Mouse (Mus musculus): ENCODE results near the gene Myo3b. TPM values are rescaled to one million over a fixed set of nuclear protein-coding genes. Genes with fewer than 3 reads are reported as not detected.

Gene Myo3b
- polyA plus RNA-seq, 1 experiment from 2014 or later = 0.17 TPM

DNA sequence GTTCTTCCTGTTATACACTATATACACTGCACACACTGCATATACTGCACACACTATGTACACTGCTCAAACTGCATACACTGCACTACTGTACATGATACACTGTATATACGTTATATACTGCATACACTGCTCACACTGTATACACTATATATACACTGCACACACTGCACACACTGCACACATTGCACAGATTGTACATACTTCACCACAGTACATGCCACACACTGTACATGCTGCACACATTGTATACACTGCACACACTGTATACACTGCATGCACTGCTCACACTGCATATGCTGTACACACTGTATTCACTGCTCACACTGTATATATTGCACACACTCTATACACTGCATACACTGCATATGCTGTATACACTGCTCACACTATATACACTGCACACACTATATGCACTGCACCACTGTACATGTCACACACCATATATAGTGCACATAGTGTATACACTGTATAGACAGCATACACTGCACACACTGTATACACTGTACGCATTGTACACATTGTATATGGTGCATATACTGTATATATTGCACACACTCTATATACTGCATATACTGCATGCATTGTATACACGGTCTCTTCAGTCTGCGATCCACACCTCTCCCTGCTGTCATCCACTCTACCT lies 104.7 kb downstream of the Myo3b start:
- H3K4me2 ChIP-seq (replicated peaks) = no peak overlapping the region
- H3K4me3 ChIP-seq (replicated peaks) = no peak overlapping the region
- 94% methylated on average over 4 of the region's 4 CpGs for WGBS
- no peaks in the 10 kb centered on the region for H3K36me3 ChIP-seq
- H3K27me3 ChIP-seq = no peaks in the 10 kb centered on the region
- ATAC-seq = peak; percentile 53; the same call in 1 of the 2 replicates
- no peak overlapping the region for H3K9ac ChIP-seq (replicated peaks)
- no peak overlapping the region for H3K27ac ChIP-seq
- H3K4me1 ChIP-seq (replicated peaks) = no peaks in the 10 kb centered on the region
- H3K9me3 ChIP-seq = no peaks in the 10 kb centered on the region

DNA sequence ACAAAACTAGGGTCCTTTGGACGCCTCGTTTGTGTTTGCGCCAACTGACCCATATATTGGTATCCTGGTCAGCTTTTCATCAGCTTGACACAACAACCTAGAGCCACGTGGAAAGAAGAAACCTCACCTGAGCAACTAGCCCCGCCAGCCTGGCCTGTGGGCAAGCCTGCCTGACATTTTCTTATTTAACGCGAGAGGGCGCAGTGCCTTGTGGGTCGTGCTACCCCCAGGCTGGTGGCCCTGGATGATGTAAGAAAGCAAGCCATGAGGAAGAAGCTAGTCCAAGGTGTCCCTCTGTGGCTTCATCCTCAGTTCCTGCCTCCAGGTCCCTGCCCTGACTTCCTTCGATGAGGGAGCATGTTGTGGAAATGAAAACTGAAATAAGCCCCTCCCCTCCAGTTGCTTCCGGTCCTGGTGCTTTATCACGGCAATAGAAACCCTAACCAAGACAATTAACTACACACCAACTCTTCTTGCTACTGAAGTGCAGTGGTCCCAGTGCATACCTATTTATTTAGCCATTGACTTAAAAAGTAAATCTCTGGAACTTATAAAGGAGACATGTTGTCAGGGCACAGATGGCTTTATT lies 108.2 kb downstream of the Myo3b start:
- no peak overlapping the region for H3K4me3 ChIP-seq (replicated peaks)
- H3K27me3 ChIP-seq = no peaks in the 10 kb centered on the region
- H3K4me1 ChIP-seq (replicated peaks) = no peaks in the 10 kb centered on the region
- H3K36me3 ChIP-seq = no peaks in the 10 kb centered on the region
- no peaks in the 10 kb centered on the region for H3K9me3 ChIP-seq
- ATAC-seq = no peak
- no peak overlapping the region for H3K4me2 ChIP-seq (replicated peaks)
- no peak overlapping the region for H3K27ac ChIP-seq
- no peak overlapping the region for H3K9ac ChIP-seq (replicated peaks)
- 58% methylated on average over 12 of the region's 12 CpGs for WGBS

- Histone ChIP-seq H3K27me3 (no peaks in the 10 kb centered on the region), H3K4me3 (replicated peaks) (no peak overlapping the region), H3K9me3 (no peaks in the 10 kb centered on the region), H3K4me2 (replicated peaks) (no peak overlapping the region), H3K4me1 (replicated peaks) (no peaks in the 10 kb centered on the region), H3K9ac (replicated peaks) (no peak overlapping the region), H3K36me3 (no peaks in the 10 kb centered on the region), H3K27ac (no peak overlapping the region)
- no peak for ATAC-seq
- 79% methylated on average over 13 of the region's 13 CpGs for WGBS
These were observed 110.0 kb downstream of the Myo3b start for GRCm38 (mm10) chr2:70148821-70149510.

DNA sequence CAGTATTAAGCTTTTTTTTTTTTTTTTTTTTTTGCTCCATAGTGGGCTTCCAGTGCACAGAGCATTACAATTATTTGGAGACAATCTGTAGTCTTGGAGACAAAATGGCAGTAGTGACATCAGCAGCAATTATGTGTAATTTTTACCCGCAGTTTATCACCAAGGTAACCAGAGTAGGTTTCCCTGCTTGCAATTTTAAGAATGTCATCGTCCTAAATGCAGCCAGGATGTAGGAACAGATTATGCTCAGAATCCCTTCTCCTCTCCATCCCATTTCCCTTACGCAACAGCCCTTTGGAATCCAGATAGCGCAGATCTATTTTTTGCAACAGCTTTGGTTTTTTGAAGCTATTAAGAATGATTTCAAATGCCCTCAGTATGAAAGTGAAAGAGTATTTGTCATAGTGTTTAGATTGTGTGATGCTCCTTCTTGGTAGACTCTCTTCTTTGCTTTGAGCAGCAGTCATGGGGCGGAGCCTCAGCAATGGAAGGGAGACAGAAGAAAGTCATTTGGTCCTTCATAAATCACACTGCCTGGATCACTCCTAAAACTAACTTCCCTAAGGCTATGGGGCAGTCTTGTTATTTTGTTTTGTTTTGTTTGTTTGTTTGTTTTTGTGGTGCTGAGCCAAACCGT lies 111.6 kb downstream of the Myo3b start:
- H3K9ac ChIP-seq (replicated peaks) = no peak overlapping the region
- no peaks in the 10 kb centered on the region for H3K36me3 ChIP-seq
- H3K9me3 ChIP-seq = no peaks in the 10 kb centered on the region
- H3K27me3 ChIP-seq = no peaks in the 10 kb centered on the region
- ATAC-seq = no peak
- H3K4me1 ChIP-seq (replicated peaks) = peaks cover 9% of the 10 kb centered on the region
- H3K4me3 ChIP-seq (replicated peaks) = no peak overlapping the region
- no peak overlapping the region for H3K4me2 ChIP-seq (replicated peaks)
- H3K27ac ChIP-seq = peak overlapping the region; percentile 45
- 76% methylated on average over 6 of the region's 6 CpGs for WGBS

- H3K4me1 ChIP-seq (replicated peaks) = peaks cover 18% of the 10 kb centered on the region
- WGBS = 94% methylated on average over 3 of the region's 3 CpGs
These were observed 113.0 kb downstream of the Myo3b start for GRCm38 (mm10) chr2:70151930-70152329.

GRCm38 (mm10) chr2:70155226-70155836 lies 116.4 kb downstream of the Myo3b start:
- Histone ChIP-seq H3K36me3 (no peaks in the 10 kb centered on the region), H3K9ac (replicated peaks) (no peak overlapping the region), H3K4me3 (replicated peaks) (no peak overlapping the region), H3K4me2 (replicated peaks) (no peak overlapping the region), H3K27me3 (no peaks in the 10 kb centered on the region), H3K4me1 (replicated peaks) (peaks cover 21% of the 10 kb centered on the region), H3K27ac (peak overlapping the region; percentile 68), H3K9me3 (no peaks in the 10 kb centered on the region)
- ATAC-seq = no peak
- WGBS = 68% methylated on average over 8 of the region's 8 CpGs

More at GRCm38 (mm10) chr2:70151930-70152329, 113.0 kb downstream of the Myo3b start:
- ATAC-seq = no peak
- Histone ChIP-seq H3K4me2 (replicated peaks) (no peak overlapping the region), H3K36me3 (no peaks in the 10 kb centered on the region), H3K27ac (no peak overlapping the region), H3K27me3 (no peaks in the 10 kb centered on the region), H3K9me3 (no peaks in the 10 kb centered on the region), H3K4me3 (replicated peaks) (no peak overlapping the region), H3K9ac (replicated peaks) (no peak overlapping the region)

DNA sequence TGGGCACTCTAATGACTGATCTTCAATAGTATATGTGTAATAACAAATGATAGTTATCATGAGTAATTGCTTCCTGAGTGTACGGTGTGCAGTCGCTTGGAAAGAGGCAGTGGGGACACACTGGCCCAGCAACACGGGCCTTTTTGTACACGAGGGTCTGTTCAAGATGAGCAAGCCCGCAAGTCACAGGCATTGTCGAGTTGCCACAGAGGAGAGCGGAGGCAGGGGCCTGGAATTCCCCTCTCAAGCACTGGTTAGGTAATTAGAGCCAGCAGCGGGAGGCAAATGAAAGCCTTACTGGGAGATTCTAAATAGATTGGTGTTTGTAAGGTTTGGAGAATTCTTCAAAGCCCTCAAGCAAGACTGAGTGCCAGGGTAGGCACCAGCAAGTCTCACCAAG lies 120.6 kb downstream of the Myo3b start:
- Histone ChIP-seq H3K4me1 (replicated peaks) (peaks cover 21% of the 10 kb centered on the region), H3K36me3 (no peaks in the 10 kb centered on the region), H3K9ac (replicated peaks) (no peak overlapping the region), H3K27me3 (no peaks in the 10 kb centered on the region), H3K27ac (no peak overlapping the region), H3K4me3 (replicated peaks) (no peak overlapping the region), H3K4me2 (replicated peaks) (no peak overlapping the region), H3K9me3 (no peaks in the 10 kb centered on the region)
- WGBS = 32% methylated on average over 8 of the region's 8 CpGs
- ATAC-seq = no peak

DNA sequence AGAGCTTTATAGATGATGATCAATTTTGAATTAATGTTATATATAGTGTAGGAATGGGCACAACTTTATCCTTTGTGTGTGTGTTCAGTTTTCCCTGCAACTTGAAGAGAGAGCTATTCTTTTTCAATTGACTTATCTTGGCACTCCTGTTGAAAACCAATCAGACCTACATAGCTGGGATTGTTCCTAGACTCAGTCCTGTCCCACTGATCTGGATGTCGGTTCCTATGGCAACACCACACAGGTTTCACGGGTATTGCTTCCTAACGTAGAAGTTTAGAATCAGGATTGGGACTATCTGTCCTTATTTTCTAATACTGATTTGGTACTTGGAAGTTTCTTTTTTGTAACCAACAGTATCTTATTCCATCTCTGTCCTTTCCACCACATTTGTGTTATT lies 127.3 kb downstream of the Myo3b start:
- 33% methylated on average over 3 of the region's 3 CpGs for WGBS
- Histone ChIP-seq H3K9ac (replicated peaks) (no peak overlapping the region), H3K4me3 (replicated peaks) (no peak overlapping the region), H3K4me1 (replicated peaks) (peaks cover 23% of the 10 kb centered on the region), H3K9me3 (no peaks in the 10 kb centered on the region), H3K27me3 (no peaks in the 10 kb centered on the region), H3K27ac (no peak overlapping the region), H3K36me3 (no peaks in the 10 kb centered on the region), H3K4me2 (replicated peaks) (no peak overlapping the region)
- ATAC-seq = no peak

DNA sequence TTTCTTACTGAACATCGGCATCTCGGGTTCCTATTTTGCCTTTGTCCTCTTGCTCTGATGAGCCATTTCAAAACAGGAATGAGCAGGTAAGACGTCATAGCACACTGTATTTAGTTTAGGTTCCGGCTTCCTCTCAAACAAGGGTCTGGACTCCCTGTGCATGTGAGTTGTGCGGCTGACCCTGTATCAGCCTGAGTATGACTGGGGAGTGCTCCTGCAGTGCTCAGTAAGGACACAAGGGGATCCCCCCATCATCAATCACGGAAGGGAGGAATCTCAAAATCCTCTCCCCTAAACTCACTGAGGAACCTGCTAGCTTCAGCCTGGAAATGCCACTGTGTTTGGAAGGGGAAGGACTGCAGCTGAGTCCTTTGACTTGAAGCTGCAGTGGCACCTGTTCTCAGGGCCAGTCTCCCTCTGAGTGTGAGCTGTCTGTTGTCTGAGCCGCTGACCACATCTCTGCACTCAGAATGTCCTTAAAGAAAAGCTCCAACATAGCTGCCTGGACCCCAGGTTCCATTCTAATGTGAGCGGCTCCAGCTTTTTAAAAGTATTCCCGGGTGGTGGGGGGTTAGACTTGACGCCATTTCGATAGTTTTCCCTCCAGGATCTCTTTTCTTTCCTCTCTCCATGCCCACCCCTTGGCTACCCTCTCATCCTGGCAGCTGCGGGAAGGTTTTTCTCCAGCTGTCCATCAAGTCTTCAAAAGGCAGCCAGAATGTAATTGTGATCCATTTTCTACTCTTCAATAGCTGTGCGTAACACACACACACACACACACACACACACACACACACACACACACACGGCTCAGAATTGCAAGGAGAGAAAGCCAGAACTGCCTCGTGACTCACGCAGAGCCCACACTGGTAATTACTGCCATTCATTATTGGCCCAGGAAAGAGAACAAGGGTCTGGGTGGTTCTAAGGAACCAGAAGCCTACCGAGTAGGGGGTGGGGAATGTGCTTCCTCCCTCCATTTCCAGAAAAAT lies 129.3 kb downstream of the Myo3b start:
- Histone ChIP-seq H3K27ac (peak overlapping the region; percentile 77), H3K4me2 (replicated peaks) (peak overlapping the region; percentile 15; the same call in 1 of the 2 replicates), H3K4me1 (replicated peaks) (peaks cover 23% of the 10 kb centered on the region), H3K36me3 (no peaks in the 10 kb centered on the region), H3K4me3 (replicated peaks) (no peak overlapping the region), H3K27me3 (no peaks in the 10 kb centered on the region), H3K9me3 (no peaks in the 10 kb centered on the region), H3K9ac (replicated peaks) (no peak overlapping the region)
- 35% methylated on average over 17 of the region's 17 CpGs for WGBS
- peak; percentile 89 for ATAC-seq

GRCm38 (mm10) chr2:70170469-70170868 lies 131.5 kb downstream of the Myo3b start:
- Histone ChIP-seq H3K9ac (replicated peaks) (no peak overlapping the region), H3K36me3 (no peaks in the 10 kb centered on the region), H3K4me3 (replicated peaks) (no peak overlapping the region), H3K4me2 (replicated peaks) (no peak overlapping the region), H3K4me1 (replicated peaks) (peaks cover 23% of the 10 kb centered on the region), H3K27ac (no peak overlapping the region), H3K27me3 (no peaks in the 10 kb centered on the region), H3K9me3 (no peaks in the 10 kb centered on the region)
- ATAC-seq = no peak
- WGBS = 86% methylated on average over 5 of the region's 5 CpGs

All from midbrain, embryonic 13.5 days (tissue).